Mouse (Mus musculus) heart, adult 8-10 months (tissue): ENCODE results near the gene Mxra8. TPM values are rescaled to one million over a fixed set of nuclear protein-coding genes. Genes with fewer than 3 reads are reported as not detected.

Source experiments
- DNase-seq: peaks from one replicate; pipeline ENCODE4 v3.0.0; 2022; ENCODE audit warnings: low spot score
- total RNA-seq, 4 experiments: library from RNA; stranded (reverse); gene quantifications; 2 replicates each; pipeline ENCODE4 v1.2.4; 2022

Gene Mxra8
- total RNA-seq, 4 experiments from 2014 or later, result 19.7 to 30.4 (median 24.4) TPM

- DNase-seq, result peak; percentile 72
These were observed 2.0 kb upstream of the Mxra8 start for GRCm38 (mm10) chr4:155837404-155838010.

GRCm38 (mm10) chr4:155838187-155839153 lies 1.0 kb upstream of the Mxra8 start:
- DNase-seq, result peak; percentile 48

GRCm38 (mm10) chr4:155840076-155841002 lies 859 bp downstream of the Mxra8 start:
- no peak for DNase-seq

GRCm38 (mm10) chr4:155841003-155841454 lies 1.5 kb downstream of the Mxra8 start:
- DNase-seq, result peak; percentile 53

GRCm38 (mm10) chr4:155841651-155842270 lies 2.3 kb downstream of the Mxra8 start:
- DNase-seq, result no peak

GRCm38 (mm10) chr4:155843231-155843630 lies 3.8 kb downstream of the Mxra8 start:
- no peak for DNase-seq

GRCm38 (mm10) chr4:155846871-155847578 lies 7.5 kb downstream of the Mxra8 start, which contains the start of gene Dvl1:
Dvl1 (plus strand) TSS chr4:155847402.
- peak; percentile 90 for DNase-seq

- peak; percentile 37 for DNase-seq
These were observed 8.3 kb downstream of the Mxra8 start for GRCm38 (mm10) chr4:155847591-155848352.

- DNase-seq, result no peak
These were observed 9.1 kb downstream of the Mxra8 start for GRCm38 (mm10) chr4:155848434-155849095.

- DNase-seq, result no peak
These were observed 9.9 kb downstream of the Mxra8 start for GRCm38 (mm10) chr4:155849391-155849790.

- DNase-seq, result no peak
These were observed 10.4 kb downstream of the Mxra8 start for GRCm38 (mm10) chr4:155849792-155850451.

GRCm38 (mm10) chr4:155851368-155851767 lies 11.9 kb downstream of the Mxra8 start:
- no peak for DNase-seq

- no peak for DNase-seq
These were observed 12.5 kb downstream of the Mxra8 start for GRCm38 (mm10) chr4:155851951-155852411.

- DNase-seq, result no peak
These were observed 13.9 kb downstream of the Mxra8 start for GRCm38 (mm10) chr4:155853421-155853820.

GRCm38 (mm10) chr4:155854991-155855390 lies 15.5 kb downstream of the Mxra8 start:
- no peak for DNase-seq

GRCm38 (mm10) chr4:155856071-155856470 lies 16.6 kb downstream of the Mxra8 start:
- DNase-seq, result no peak

GRCm38 (mm10) chr4:155856881-155857280 lies 17.4 kb downstream of the Mxra8 start:
- DNase-seq, result no peak

- DNase-seq, result no peak
These were observed 19.8 kb downstream of the Mxra8 start for GRCm38 (mm10) chr4:155859318-155859717.
